Mouse (Mus musculus): ENCODE measurements around the gene Kcnj16. TPM values are rescaled to one million over a fixed set of nuclear protein-coding genes. Genes with fewer than 3 reads are reported as not detected.

The Kcnj16 gene
- total and polyA plus RNA-seq, 3 experiments: not detected

DNA sequence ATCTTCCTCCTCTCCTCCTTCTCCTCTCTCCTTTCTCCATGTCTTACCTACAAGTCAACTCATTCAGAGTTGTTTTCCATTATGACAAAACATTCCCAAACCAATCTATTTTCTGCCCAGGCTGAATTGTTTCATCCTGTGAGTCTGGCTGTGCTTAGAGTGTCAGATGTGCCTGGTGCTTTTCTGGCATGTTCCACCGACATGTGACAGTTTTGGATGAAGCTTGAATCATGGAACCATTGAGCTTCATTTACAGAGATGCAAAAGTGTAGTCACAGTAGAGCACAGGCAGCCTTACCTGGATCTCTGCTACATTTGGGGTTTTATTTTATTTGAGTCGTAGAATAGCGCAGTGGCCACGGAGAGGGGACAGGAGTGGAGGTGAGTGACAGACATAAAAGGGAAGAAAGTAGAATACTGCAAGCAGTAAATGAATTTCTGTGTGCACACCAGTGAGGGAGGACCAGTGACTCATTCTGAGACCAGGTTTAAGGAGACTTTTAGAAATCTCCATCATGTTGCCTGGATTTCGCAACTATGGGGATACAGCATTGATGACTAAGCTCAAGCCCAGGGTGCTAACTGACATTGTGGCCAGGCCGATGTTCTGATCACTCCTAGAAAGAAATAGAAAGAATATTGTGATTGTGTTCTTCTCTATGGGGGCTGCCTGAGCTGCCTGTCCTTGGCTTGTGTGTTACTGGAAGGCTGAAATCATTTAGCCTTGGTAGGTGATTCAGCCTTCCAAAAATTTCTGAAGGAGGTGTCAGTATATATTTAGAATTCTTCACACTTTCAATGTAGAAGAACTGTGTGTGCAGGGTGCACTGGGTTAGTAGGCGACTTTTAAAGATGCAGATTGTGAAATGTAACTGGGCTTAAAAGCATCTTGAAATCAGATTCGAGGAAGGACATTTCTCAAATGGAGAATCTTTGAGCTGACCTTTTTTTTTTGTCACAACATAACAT lies 87.3 kb downstream of the Kcnj16 start:
- DNase-seq (ENCODE audit: extremely low read depth): no peak
- H3K4me3 ChIP-seq (replicated peaks in 1 of 3; ENCODE audit: low read depth in 2 of 3, low read length in 2 of 3, poor library complexity in 1 of 3): no peak overlapping the region
- in situ Hi-C loops (cut with MboI; ENCODE audit: low pct_ligation_motif_present, low pct_unique_long_range_greater_than_20kb, low sequenced_read_pairs) (loop anchor here (25.0 kb wide), 2 partner anchors 382 to 693 kb away; no protein-coding TSS in a partner anchor), dilution Hi-C loops (cut with MboI; ENCODE audit: extremely low pct_ligation_motif_present, extremely low pct_unique_long_range_greater_than_20kb, low sequenced_read_pairs) (no loop called here)
- no peaks in the 10 kb centered on the region for H3K79me2 ChIP-seq (replicated peaks; ENCODE audit: control insufficient read depth, extremely low read depth, insufficient read depth, poor library complexity, severe bottlenecking)
- no peaks in the 10 kb centered on the region for H3K36me3 ChIP-seq (replicated peaks in 1 of 2; ENCODE audit: control insufficient read depth in 1 of 2, insufficient read depth in 1 of 2, low read length in 1 of 2)
- H3K9me3 ChIP-seq (replicated peaks; ENCODE audit: low read length): no peaks in the 10 kb centered on the region
- H3K27me3 ChIP-seq (replicated peaks): no peaks in the 10 kb centered on the region
- no peak overlapping the region for H3K4me2 ChIP-seq (ENCODE audit: insufficient read depth, low read depth, poor library complexity, severe bottlenecking)
- H3K27ac ChIP-seq (ENCODE audit: insufficient read depth, low read depth): no peak overlapping the region
- TF ChIP-seq HCFC1 (IDR thresholded peaks at IDR 0.05; ENCODE audit: low read depth, low read length) (no peak), GABPA (IDR thresholded peaks at IDR 0.05; ENCODE audit: insufficient replicate concordance, low read depth, low read length) (no peak), MXI1 (IDR thresholded peaks at IDR 0.05; ENCODE audit: low read depth, low read length) (no peak), TBP (conservative IDR thresholded peaks at IDR 0.05; ENCODE audit: low read depth, low read length) (no peak), USF1 (IDR thresholded peaks at IDR 0.05; ENCODE audit: low read depth, low read length) (no peak), ZKSCAN1 (IDR thresholded peaks at IDR 0.05; ENCODE audit: borderline replicate concordance, low read depth, low read length) (no peak), BHLHE40 (IDR thresholded peaks at IDR 0.05; ENCODE audit: low read depth, low read length) (no peak)
- H3K4me1 ChIP-seq (ENCODE audit: control insufficient read depth in 1 of 2, insufficient read depth in 2 of 2): 0 out of 4 replicates have a peak, but pooled peaks cover 0 to 3% of the 10 kb centered on the region in 2 experiments
- no peak overlapping the region for H3K9ac ChIP-seq (ENCODE audit: insufficient read depth, low read depth)

DNA sequence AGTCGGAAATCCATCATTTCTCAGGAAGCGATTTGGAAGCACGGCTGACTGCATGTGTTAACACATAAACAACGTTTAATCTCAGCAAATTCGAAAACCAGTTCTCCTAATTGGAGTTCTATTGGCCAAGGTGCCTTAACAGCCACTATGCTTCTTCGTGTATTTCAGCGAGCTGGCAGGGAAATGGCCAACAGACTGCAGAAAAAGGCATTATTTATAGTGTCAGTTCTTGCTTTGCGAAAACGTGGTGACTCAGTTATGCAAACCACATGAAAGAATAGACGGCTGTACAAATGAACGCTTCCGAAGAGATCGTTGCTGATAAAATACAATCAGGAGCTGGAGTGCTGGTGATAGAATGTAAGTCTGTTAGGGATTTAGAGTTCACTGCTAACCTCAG lies 88.2 kb downstream of the Kcnj16 start:
- no peak overlapping the region for H3K4me3 ChIP-seq (replicated peaks in 1 of 3; ENCODE audit: low read depth in 2 of 3, low read length in 2 of 3, poor library complexity in 1 of 3)
- no peaks in the 10 kb centered on the region for H3K27me3 ChIP-seq (replicated peaks)
- dilution Hi-C loops (cut with MboI; ENCODE audit: extremely low pct_ligation_motif_present, extremely low pct_unique_long_range_greater_than_20kb, low sequenced_read_pairs): no loop called here
- H3K79me2 ChIP-seq (replicated peaks; ENCODE audit: control insufficient read depth, extremely low read depth, insufficient read depth, poor library complexity, severe bottlenecking): no peaks in the 10 kb centered on the region
- 0 out of 4 replicates have a peak, but pooled peaks cover 0 to 3% of the 10 kb centered on the region in 2 experiments for H3K4me1 ChIP-seq (ENCODE audit: control insufficient read depth in 1 of 2, insufficient read depth in 2 of 2)
- no peak for DNase-seq (ENCODE audit: extremely low read depth)
- H3K9me3 ChIP-seq (replicated peaks; ENCODE audit: low read length): no peaks in the 10 kb centered on the region
- no peak overlapping the region for H3K4me2 ChIP-seq (ENCODE audit: insufficient read depth, low read depth, poor library complexity, severe bottlenecking)
- no peak overlapping the region for H3K9ac ChIP-seq (ENCODE audit: insufficient read depth, low read depth)
- no peak for TF ChIP-seq HCFC1 (IDR thresholded peaks at IDR 0.05; ENCODE audit: low read depth, low read length)
- TF ChIP-seq CHD2 (IDR thresholded peaks at IDR 0.05; ENCODE audit: low read length): no peak
- no peak for TF ChIP-seq CHD1 (IDR thresholded peaks at IDR 0.05; ENCODE audit: low read depth, low read length)
- no peak for TF ChIP-seq NELFE (IDR thresholded peaks at IDR 0.05; ENCODE audit: low read depth, low read length)
- no peak for TF ChIP-seq ZKSCAN1 (IDR thresholded peaks at IDR 0.05; ENCODE audit: borderline replicate concordance, low read depth, low read length)
- TF ChIP-seq NRF1 (IDR thresholded peaks at IDR 0.05; ENCODE audit: low read depth, low read length): no peak
- no peak for TF ChIP-seq CTCF (conservative IDR thresholded peaks at IDR 0.05 in 1 of 2, IDR thresholded peaks at IDR 0.05 in 1 of 2; ENCODE audit: low read depth in 2 of 2, low read length in 2 of 2)
- TF ChIP-seq TBP (conservative IDR thresholded peaks at IDR 0.05; ENCODE audit: low read depth, low read length): no peak
- H3K36me3 ChIP-seq (replicated peaks in 1 of 2; ENCODE audit: control insufficient read depth in 1 of 2, insufficient read depth in 1 of 2, low read length in 1 of 2): no peaks in the 10 kb centered on the region
- no peak overlapping the region for H3K27ac ChIP-seq (ENCODE audit: insufficient read depth, low read depth)
- in situ Hi-C loops (cut with MboI; ENCODE audit: low pct_ligation_motif_present, low pct_unique_long_range_greater_than_20kb, low sequenced_read_pairs): loop anchor here (25.0 kb wide), 2 partner anchors 381 to 694 kb away; no protein-coding TSS in a partner anchor

Data from CH12.LX (cell line).